Mouse (Mus musculus) brain, embryonic 14.5 days (tissue): ENCODE measurements around the gene Atxn1.

Experiments
- CTCF ChIP-seq: fragments of 200-500 bp; IDR thresholded peaks from 2 replicates; pipeline ENCODE4 v1.5.1; 2012; ENCODE audit warnings: inconsistent platforms, mild to moderate bottlenecking, moderate library complexity, borderline replicate concordance; ENCODE audit not compliant: insufficient read depth, insufficient read length; ENCODE audit errors: extremely low read depth
- POLR2A ChIP-seq: fragments of 200-500 bp; IDR thresholded peaks from 2 replicates; pipeline ENCODE4 v1.6.1; 2012; ENCODE audit warnings: mild to moderate bottlenecking, inconsistent platforms, borderline replicate concordance; ENCODE audit not compliant: poor library complexity, insufficient read depth, insufficient read length, severe bottlenecking; ENCODE audit errors: extremely low read depth

DNA sequence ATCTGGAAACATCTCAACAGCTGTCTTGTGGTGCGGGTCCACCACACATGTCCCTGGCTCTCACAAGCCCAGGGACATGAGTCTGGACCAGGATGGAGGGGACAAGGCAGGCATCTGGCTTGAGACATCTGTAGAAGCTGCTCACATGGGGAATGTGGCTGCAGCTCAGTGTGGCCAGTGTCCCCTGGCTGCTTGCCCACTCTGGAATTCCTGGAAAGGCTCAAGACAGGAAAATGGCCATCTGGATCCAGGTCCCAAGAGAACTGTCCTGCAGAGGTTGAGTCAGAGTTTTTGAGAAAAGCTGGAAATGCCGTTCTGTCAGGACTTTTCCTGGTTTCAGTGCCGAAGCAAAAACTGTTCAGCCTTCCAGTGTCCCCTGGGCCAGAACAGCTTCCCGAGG is 388.6 kb downstream of the Atxn1 start:
- TF ChIP-seq POLR2A: no peak
- TF ChIP-seq CTCF: no peak
